Mouse (Mus musculus) thymus, postnatal 36 days (tissue): ENCODE results near the gene Adora3.

Source experiments
- DNase-seq, 2 experiments: peaks; one replicate each; pipeline ENCODE4 v3.0.0; 2022; ENCODE audit warnings: mixed read lengths in 2 of 2

Gene Adora3

DNA sequence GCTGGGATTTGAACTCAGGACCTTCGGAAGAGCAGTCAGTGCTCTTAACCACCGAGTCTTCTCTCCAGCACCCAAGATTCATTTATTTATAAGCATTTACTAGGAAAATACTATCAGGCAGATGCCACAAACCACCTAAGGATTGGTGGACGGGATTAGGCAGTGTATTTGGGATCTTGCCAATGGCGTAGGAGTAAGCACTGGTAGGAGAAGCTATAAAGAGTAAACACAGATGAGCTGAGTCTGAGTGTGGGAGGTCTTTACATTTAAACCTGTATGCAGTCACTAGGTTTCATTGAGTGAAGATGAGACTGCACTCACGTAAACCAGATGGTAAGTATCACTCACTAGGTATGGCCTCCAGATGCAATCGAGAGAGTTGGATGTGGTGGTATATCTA, 63.3 kb downstream of the Adora3 start:
- no peak for DNase-seq

DNA sequence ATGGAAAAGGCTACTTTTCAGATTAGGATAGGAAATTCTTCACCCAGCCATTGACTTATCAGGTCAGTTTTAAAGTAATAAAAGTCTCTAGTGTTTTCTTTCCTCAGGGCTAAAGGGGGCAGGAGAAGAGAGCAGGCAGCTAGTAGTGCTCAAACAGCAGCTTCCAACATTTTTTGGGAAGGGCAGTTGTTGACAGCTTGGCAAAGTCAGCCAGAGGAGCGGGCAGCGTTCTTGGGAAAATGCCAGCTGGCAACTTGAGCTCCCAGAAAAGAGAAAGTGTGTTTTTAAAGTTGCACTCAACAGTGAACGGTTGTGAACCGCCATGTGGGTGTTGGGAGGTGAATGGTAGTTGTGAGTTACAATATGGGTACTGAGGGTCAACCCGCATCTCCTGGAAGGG, 64.4 kb downstream of the Adora3 start:
- no peak for DNase-seq

DNA sequence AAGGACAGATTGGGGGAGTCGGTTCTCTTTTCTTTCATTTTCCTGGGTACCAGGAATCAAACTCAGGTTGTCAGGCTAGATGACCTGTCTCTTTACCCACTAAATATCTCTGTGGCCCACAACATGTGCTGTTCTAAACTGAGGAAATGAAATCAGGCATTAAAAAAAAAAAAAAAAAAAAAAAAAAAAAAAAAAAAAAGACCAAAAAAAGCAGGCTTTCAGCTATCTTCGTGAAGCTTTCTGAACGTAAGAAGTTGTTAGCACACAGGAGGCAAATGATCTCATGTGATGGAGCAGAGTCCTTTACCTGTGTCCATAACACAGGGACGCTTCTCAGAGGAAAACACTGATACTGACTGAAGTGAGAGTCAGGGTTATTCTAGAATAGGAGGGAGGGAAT, 65.5 kb downstream of the Adora3 start:
- DNase-seq, result no peak

DNA sequence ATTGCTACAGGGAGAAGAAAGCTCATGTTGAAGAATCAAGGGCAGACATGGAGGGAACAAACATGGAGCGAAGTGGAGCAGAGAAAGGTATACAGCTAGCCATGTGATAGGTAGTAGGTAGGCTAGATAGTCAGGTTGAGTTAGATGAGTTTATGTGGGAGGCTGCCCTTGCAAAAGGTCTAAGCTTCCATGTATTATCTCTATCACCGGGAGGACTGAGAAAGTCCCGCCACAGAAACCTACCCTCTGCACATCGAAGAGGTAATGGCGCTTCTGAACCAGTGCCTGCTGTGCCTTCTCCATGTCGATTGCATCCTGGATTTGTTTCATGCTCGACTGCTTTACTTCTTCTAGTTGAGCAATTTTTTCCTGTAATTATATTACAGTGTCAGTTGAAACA, 80.7 kb downstream of the Adora3 start:
- no peak for DNase-seq

DNA sequence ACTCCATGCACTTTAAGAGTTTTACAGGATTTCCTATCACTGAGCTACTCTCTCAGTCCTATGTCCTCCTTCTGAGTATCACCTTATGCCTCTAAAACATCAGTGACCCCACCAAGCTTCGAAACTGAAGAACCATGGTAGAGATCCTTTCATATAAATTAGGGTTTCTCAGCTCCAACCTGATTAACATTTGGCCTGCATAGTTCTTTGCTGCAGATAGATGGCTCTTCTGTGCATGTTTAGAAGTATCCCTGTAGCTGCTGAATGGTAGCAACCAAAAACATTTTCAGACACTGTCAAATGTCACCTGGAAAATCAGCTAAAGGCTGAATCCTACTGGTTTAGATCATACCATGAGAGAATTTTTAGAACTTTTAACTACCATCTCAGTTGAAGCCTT, 86.6 kb downstream of the Adora3 start:
- DNase-seq, result no peak

DNA sequence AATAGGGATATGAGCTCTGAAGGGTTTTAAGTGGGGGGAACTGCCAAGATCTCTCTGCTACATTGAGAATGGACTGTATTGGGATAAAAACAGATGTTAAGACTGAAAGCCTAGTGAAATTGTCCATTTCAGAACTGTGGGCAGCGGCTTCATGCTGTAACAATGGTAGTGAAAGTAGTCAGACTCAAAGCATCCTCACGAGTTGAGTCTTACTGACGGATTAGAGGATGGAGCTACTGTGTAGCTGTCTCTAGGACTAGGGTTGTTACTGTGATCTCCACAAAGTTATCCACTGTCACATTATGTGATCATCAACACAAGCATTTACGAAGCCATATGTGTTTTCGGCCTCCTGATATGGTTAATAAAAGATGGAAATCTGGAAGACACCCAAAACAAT, 87.5 kb downstream of the Adora3 start:
- no peak for DNase-seq
